Mouse (Mus musculus): ENCODE results near the gene Xcr1.

Xcr1 gene

GRCm38 (mm10) chr9:123815444-123815843 lies 46.4 kb downstream of the Xcr1 start:
- DNase-seq (ENCODE audit: low read depth, low spot score): no peak

- no peak for DNase-seq (ENCODE audit: low read depth, low spot score)
Observed at GRCm38 (mm10) chr9:123814821-123815220, 47.0 kb downstream of the Xcr1 start.

- no peak for DNase-seq (ENCODE audit: low read depth, low spot score)
Observed at GRCm38 (mm10) chr9:123814326-123814725, 47.5 kb downstream of the Xcr1 start.

- no peak for DNase-seq (ENCODE audit: low read depth, low spot score)
Observed at GRCm38 (mm10) chr9:123811831-123812230, 50.0 kb downstream of the Xcr1 start.

GRCm38 (mm10) chr9:123808583-123808982 lies 53.2 kb downstream of the Xcr1 start:
- no peak for DNase-seq (ENCODE audit: low read depth, low spot score)

GRCm38 (mm10) chr9:123806267-123806666 lies 55.6 kb downstream of the Xcr1 start, which contains the start of gene Cxcr6:
Cxcr6 (plus strand) TSS chr9:123806475.
- DNase-seq (ENCODE audit: low read depth, low spot score): no peak

- no peak for DNase-seq (ENCODE audit: low read depth, low spot score)
Observed at GRCm38 (mm10) chr9:123805241-123805640, 56.6 kb downstream of the Xcr1 start.

GRCm38 (mm10) chr9:123802896-123803295 lies 58.9 kb downstream of the Xcr1 start:
- DNase-seq (ENCODE audit: low read depth, low spot score): no peak

- no peak for DNase-seq (ENCODE audit: low read depth, low spot score)
Observed at GRCm38 (mm10) chr9:123802421-123802820, 59.4 kb downstream of the Xcr1 start.
